Mouse (Mus musculus): ENCODE measurements around the gene Hs6st1. TPM values are rescaled to one million over a fixed set of nuclear protein-coding genes. Genes with fewer than 3 reads are reported as not detected.
A peak's percentile ranks its signal among the peaks of the same experiment; 100 is the strongest.

Hs6st1 gene
- polyA plus RNA-seq, 1 experiment = 56.5 TPM

- 91% methylated on average over 4 of the region's 4 CpGs for WGBS
- Histone ChIP-seq H3K4me1 (ENCODE audit: control insufficient read depth, insufficient read depth, insufficient read length) (peaks cover 8% of the 10 kb centered on the region; the same call in 1 of the 2 replicates), H3K4me3 (ENCODE audit: extremely low read depth, insufficient read depth, insufficient read length) (no peak overlapping the region), H3K27me3 (ENCODE audit: control insufficient read depth, insufficient read depth, low read length) (no peaks in the 10 kb centered on the region), H3K27ac (ENCODE audit: insufficient read depth, low read length) (peak overlapping the region; percentile 31), H3K36me3 (ENCODE audit: control insufficient read depth, insufficient read depth, low read length) (peaks cover 10% of the 10 kb centered on the region)
- TF ChIP-seq CTCF (IDR thresholded peaks at IDR 0.05; ENCODE audit: extremely low read depth, insufficient read depth, insufficient read length, insufficient replicate concordance) (no peak), POLR2A (IDR thresholded peaks at IDR 0.05; ENCODE audit: low read depth, low read length) (no peak)
- DNase-seq (ENCODE audit: low read depth in 1 of 2, low spot score in 2 of 2) = no peak
Observed at GRCm38 (mm10) chr1:36090722-36091110, 22.5 kb downstream of the Hs6st1 start.

GRCm38 (mm10) chr1:36091246-36091645 is 23.0 kb downstream of the Hs6st1 start:
- H3K4me3 ChIP-seq (ENCODE audit: extremely low read depth, insufficient read depth, insufficient read length) = no peak overlapping the region
- TF ChIP-seq POLR2A (IDR thresholded peaks at IDR 0.05; ENCODE audit: low read depth, low read length) (no peak), CTCF (IDR thresholded peaks at IDR 0.05; ENCODE audit: extremely low read depth, insufficient read depth, insufficient read length, insufficient replicate concordance) (no peak)
- H3K27ac ChIP-seq (ENCODE audit: insufficient read depth, low read length) = no peak overlapping the region

GRCm38 (mm10) chr1:36093741-36094140 is 25.5 kb downstream of the Hs6st1 start:
- Histone ChIP-seq H3K27ac (ENCODE audit: insufficient read depth, low read length) (no peak overlapping the region), H3K4me3 (ENCODE audit: extremely low read depth, insufficient read depth, insufficient read length) (no peak overlapping the region)

More at GRCm38 (mm10) chr1:36091246-36091645, 23.0 kb downstream of the Hs6st1 start:
- Histone ChIP-seq H3K4me1 (ENCODE audit: control insufficient read depth, insufficient read depth, insufficient read length) (peaks cover 10% of the 10 kb centered on the region; the same call in 1 of the 2 replicates), H3K27me3 (ENCODE audit: control insufficient read depth, insufficient read depth, low read length) (no peaks in the 10 kb centered on the region), H3K36me3 (ENCODE audit: control insufficient read depth, insufficient read depth, low read length) (peaks cover 9% of the 10 kb centered on the region)
- DNase-seq (ENCODE audit: low read depth in 1 of 2, low spot score in 2 of 2) = no peak
- WGBS = 88% methylated on average over 6 of the region's 6 CpGs

GRCm38 (mm10) chr1:36095423-36096272 is 27.4 kb downstream of the Hs6st1 start:
- no peak for TF ChIP-seq POLR2A (IDR thresholded peaks at IDR 0.05; ENCODE audit: low read depth, low read length)
- no peak for TF ChIP-seq CTCF (IDR thresholded peaks at IDR 0.05; ENCODE audit: extremely low read depth, insufficient read depth, insufficient read length, insufficient replicate concordance)
- no peak for DNase-seq (ENCODE audit: low read depth in 1 of 2, low spot score in 2 of 2)
- Histone ChIP-seq H3K27ac (ENCODE audit: insufficient read depth, low read length) (peak overlapping the region; percentile 28; the same call in 1 of the 2 replicates), H3K4me3 (ENCODE audit: extremely low read depth, insufficient read depth, insufficient read length) (no peak overlapping the region), H3K36me3 (ENCODE audit: control insufficient read depth, insufficient read depth, low read length) (peaks cover 10% of the 10 kb centered on the region), H3K4me1 (ENCODE audit: control insufficient read depth, insufficient read depth, insufficient read length) (peaks cover 6% of the 10 kb centered on the region; the same call in 1 of the 2 replicates), H3K27me3 (ENCODE audit: control insufficient read depth, insufficient read depth, low read length) (no peaks in the 10 kb centered on the region)
- 73% methylated on average over 12 of the region's 12 CpGs for WGBS

More at GRCm38 (mm10) chr1:36093741-36094140, 25.5 kb downstream of the Hs6st1 start:
- peaks cover 6% of the 10 kb centered on the region; the same call in 1 of the 2 replicates for H3K4me1 ChIP-seq (ENCODE audit: control insufficient read depth, insufficient read depth, insufficient read length)
- no peak for DNase-seq (ENCODE audit: low read depth in 1 of 2, low spot score in 2 of 2)
- no peak for TF ChIP-seq CTCF (IDR thresholded peaks at IDR 0.05; ENCODE audit: extremely low read depth, insufficient read depth, insufficient read length, insufficient replicate concordance)
- no peak for TF ChIP-seq POLR2A (IDR thresholded peaks at IDR 0.05; ENCODE audit: low read depth, low read length)
- no peaks in the 10 kb centered on the region for H3K27me3 ChIP-seq (ENCODE audit: control insufficient read depth, insufficient read depth, low read length)
- 96% methylated on average over 8 of the region's 8 CpGs for WGBS
- peaks cover 9% of the 10 kb centered on the region for H3K36me3 ChIP-seq (ENCODE audit: control insufficient read depth, insufficient read depth, low read length)

- WGBS = 98% methylated on average over 4 of the region's 4 CpGs
- no peak for DNase-seq (ENCODE audit: low read depth in 1 of 2, low spot score in 2 of 2)
- peaks cover 11% of the 10 kb centered on the region for H3K36me3 ChIP-seq (ENCODE audit: control insufficient read depth, insufficient read depth, low read length)
- no peak overlapping the region for H3K27ac ChIP-seq (ENCODE audit: insufficient read depth, low read length)
- no peak overlapping the region for H3K4me3 ChIP-seq (ENCODE audit: extremely low read depth, insufficient read depth, insufficient read length)
- H3K27me3 ChIP-seq (ENCODE audit: control insufficient read depth, insufficient read depth, low read length) = no peaks in the 10 kb centered on the region
- H3K4me1 ChIP-seq (ENCODE audit: control insufficient read depth, insufficient read depth, insufficient read length) = peaks cover 6% of the 10 kb centered on the region; the same call in 1 of the 2 replicates
- TF ChIP-seq POLR2A (IDR thresholded peaks at IDR 0.05; ENCODE audit: low read depth, low read length) = no peak
- no peak for TF ChIP-seq CTCF (IDR thresholded peaks at IDR 0.05; ENCODE audit: extremely low read depth, insufficient read depth, insufficient read length, insufficient replicate concordance)
Observed at GRCm38 (mm10) chr1:36098432-36098831, 30.2 kb downstream of the Hs6st1 start.

- WGBS = 80% methylated on average over 3 of the region's 3 CpGs
- H3K4me1 ChIP-seq (ENCODE audit: control insufficient read depth, insufficient read depth, insufficient read length) = peaks cover 5% of the 10 kb centered on the region; the same call in 1 of the 2 replicates
- H3K36me3 ChIP-seq (ENCODE audit: control insufficient read depth, insufficient read depth, low read length) = peaks cover 21% of the 10 kb centered on the region
- DNase-seq (ENCODE audit: low read depth in 1 of 2, low spot score in 2 of 2) = no peak
- TF ChIP-seq POLR2A (IDR thresholded peaks at IDR 0.05; ENCODE audit: low read depth, low read length) (no peak), CTCF (IDR thresholded peaks at IDR 0.05; ENCODE audit: extremely low read depth, insufficient read depth, insufficient read length, insufficient replicate concordance) (no peak)
- H3K4me3 ChIP-seq (ENCODE audit: extremely low read depth, insufficient read depth, insufficient read length) = no peak overlapping the region
- H3K27ac ChIP-seq (ENCODE audit: insufficient read depth, low read length) = no peak overlapping the region
- no peaks in the 10 kb centered on the region for H3K27me3 ChIP-seq (ENCODE audit: control insufficient read depth, insufficient read depth, low read length)
Observed at GRCm38 (mm10) chr1:36100371-36100770, 32.2 kb downstream of the Hs6st1 start.

Measured in spleen, adult 2 months (tissue).